8 mouse cellular contexts compared by ENCODE assay signal in the genomic region with DNA sequence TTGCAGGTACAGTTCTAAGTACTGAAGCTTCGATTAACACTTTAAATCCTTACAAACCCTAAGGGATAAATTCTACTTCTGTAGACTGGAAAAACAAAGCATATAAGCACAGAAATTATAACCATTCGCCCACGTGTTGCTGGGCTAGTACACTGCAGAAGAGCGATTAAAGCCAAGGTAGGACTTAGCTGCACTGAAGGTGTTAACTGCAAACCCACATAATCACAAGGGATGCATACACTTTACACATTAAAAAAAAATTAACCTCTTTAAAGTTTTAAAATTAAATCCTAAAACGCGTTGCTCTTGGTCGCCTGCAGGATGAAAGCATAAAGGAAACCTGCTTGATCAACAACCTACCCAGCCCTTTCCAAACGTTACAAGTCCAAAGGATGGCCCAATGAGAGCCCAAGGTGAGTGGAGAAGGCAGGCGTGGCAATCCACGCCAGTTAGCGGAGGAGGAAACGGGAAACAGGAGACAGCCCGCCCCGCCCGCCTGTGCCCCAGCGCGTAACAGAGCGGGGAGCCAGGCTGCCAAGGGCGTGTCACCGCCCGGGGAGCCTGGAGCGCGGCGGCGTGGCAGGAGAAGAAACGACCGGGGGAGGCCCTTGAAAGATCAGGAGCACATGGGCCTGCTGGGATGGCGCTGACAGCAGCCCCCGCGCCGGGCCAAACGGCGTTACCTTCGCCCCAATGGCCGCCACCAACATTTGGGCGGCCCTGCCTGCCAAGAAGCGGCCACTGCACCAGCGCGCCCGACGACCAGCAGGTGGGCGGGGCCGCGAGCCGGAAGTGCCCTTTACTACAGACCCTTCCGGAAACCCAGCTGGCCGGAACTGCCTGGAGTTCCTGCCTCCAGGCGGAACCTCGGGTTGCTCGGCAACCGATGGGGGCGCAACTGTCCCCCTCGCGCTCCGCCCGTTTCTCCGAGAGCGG. TPM values are rescaled to one million over a fixed set of nuclear protein-coding genes. Genes with fewer than 3 reads are reported as not detected.
DNase-seq lines count a peak whose midpoint lies in the region; ATAC-seq and TF ChIP-seq lines count a peak whose summit lies in the region.
"Not testable (repeated sequence)": the region's sequence is repeated elsewhere in the genome, so short reads cannot be mapped to it uniquely, and the experiment has no call there.

A gene (plus strand): TSS at position 498 of the 936 bp plus-strand sequence.

- not testable (repeated sequence) for H3K9me3 ChIP-seq in limb, embryonic 14.5 days (ENCODE audit: control insufficient read depth, low read length); midbrain, embryonic 16.5 days (replicated peaks; ENCODE audit: control insufficient read depth, low read length, poor library complexity, severe bottlenecking)

- not testable (repeated sequence) for TF ChIP-seq CTCF in bone marrow macrophage, adult 2 months (IDR thresholded peaks at IDR 0.05; ENCODE audit: low read depth, low read length); embryonic fibroblast, embryonic 13.5 days (IDR thresholded peaks at IDR 0.05; ENCODE audit: borderline replicate concordance, insufficient read depth, low read length); spleen, adult 2 months (IDR thresholded peaks at IDR 0.05; ENCODE audit: extremely low read depth, insufficient read depth, insufficient read length, insufficient replicate concordance)

- peak within 1 kb of the TSS; percentile 47 for H3K4me2 ChIP-seq in limb, embryonic 14.5 days (replicated peaks; ENCODE audit: low read depth, low read length, severe bottlenecking)
- peak within 1 kb of the TSS; percentile 64 for H3K4me2 ChIP-seq in midbrain, embryonic 16.5 days (ENCODE audit: low read length)

- DNase-seq in 416B (ENCODE audit: low read depth) = peak; percentile 93
- DNase-seq in heart, adult 9 months (ENCODE audit: low spot score in 2 of 2) = peak; percentile 85 to 87
- DNase-seq in kidney, adult 9 months = peak; percentile 90
- DNase-seq in limb, embryonic 14.5 days (ENCODE audit: low spot score) = peak; percentile 92
- DNase-seq in spleen, adult 2 months (ENCODE audit: low read depth in 1 of 2, low spot score in 2 of 2) = peak in 1 of 2 experiments; percentile 70

- H3K4me1 ChIP-seq in bone marrow macrophage, adult 2 months (ENCODE audit: control insufficient read depth, insufficient read depth, low read length) = peaks cover 10% of the 10 kb centered on the region
- H3K4me1 ChIP-seq in embryonic fibroblast, embryonic 13.5 days (ENCODE audit: control insufficient read depth, insufficient read depth, low read length); limb, embryonic 14.5 days (ENCODE audit: control insufficient read depth, insufficient read depth, low read length); midbrain, embryonic 16.5 days (ENCODE audit: control insufficient read depth, insufficient read depth, low read length); spleen, adult 2 months (ENCODE audit: control insufficient read depth, insufficient read depth, insufficient read length): not testable (repeated sequence)

- H3K27ac ChIP-seq in bone marrow macrophage, adult 2 months (ENCODE audit: insufficient read depth, low read depth, low read length) = peak within 1 kb of the TSS; percentile 81
- H3K27ac ChIP-seq in embryonic fibroblast, embryonic 13.5 days (ENCODE audit: insufficient read depth, low read length) = peak within 1 kb of the TSS; percentile 89
- H3K27ac ChIP-seq in limb, embryonic 14.5 days (replicated peaks; ENCODE audit: low read depth, low read length) = peak within 1 kb of the TSS; percentile 79
- peak within 1 kb of the TSS; percentile 90 for H3K27ac ChIP-seq in midbrain, embryonic 16.5 days (ENCODE audit: low read length)
- peak within 1 kb of the TSS; percentile 81 for H3K27ac ChIP-seq in spleen, adult 2 months (ENCODE audit: insufficient read depth, low read length)

- not testable (repeated sequence) for H3K27me3 ChIP-seq in limb, embryonic 14.5 days (ENCODE audit: control insufficient read depth, insufficient read depth, low read length); midbrain, embryonic 16.5 days (ENCODE audit: control insufficient read depth, insufficient read depth, low read depth, low read length); spleen, adult 2 months (ENCODE audit: control insufficient read depth, insufficient read depth, low read length)

- not testable (repeated sequence) for H3K36me3 ChIP-seq in limb, embryonic 14.5 days (ENCODE audit: control insufficient read depth, insufficient read depth, low read length); midbrain, embryonic 16.5 days (ENCODE audit: control insufficient read depth, insufficient read depth, low read length); spleen, adult 2 months (ENCODE audit: control insufficient read depth, insufficient read depth, low read length)

- peak; percentile 98 for ATAC-seq in limb, embryonic 14.5 days (ENCODE audit: low FRiP score, low read depth)
- peak; percentile 98 for ATAC-seq in midbrain, embryonic 16.5 days

- H3K9ac ChIP-seq in limb, embryonic 14.5 days (ENCODE audit: low read depth, low read length, severe bottlenecking) = peak within 1 kb of the TSS; percentile 54
- peak within 1 kb of the TSS; percentile 75 for H3K9ac ChIP-seq in midbrain, embryonic 16.5 days (ENCODE audit: low read depth, low read length)

- H3K4me3 ChIP-seq in bone marrow macrophage, adult 2 months (ENCODE audit: insufficient read depth, low read length) = peak within 1 kb of the TSS; percentile 70
- H3K4me3 ChIP-seq in embryonic fibroblast, embryonic 13.5 days (ENCODE audit: insufficient read depth, low read length) = peak within 1 kb of the TSS; percentile 57
- peak within 1 kb of the TSS; percentile 49 for H3K4me3 ChIP-seq in limb, embryonic 14.5 days (replicated peaks; ENCODE audit: low read length)
- peak within 1 kb of the TSS; percentile 54 for H3K4me3 ChIP-seq in midbrain, embryonic 16.5 days (ENCODE audit: low read depth, low read length)
- H3K4me3 ChIP-seq in spleen, adult 2 months (ENCODE audit: extremely low read depth, insufficient read depth, insufficient read length) = peak within 1 kb of the TSS; percentile 76

- 3% methylated on average over 39 of the region's 58 CpGs for WGBS in limb, embryonic 14.5 days
- WGBS in midbrain, embryonic 16.5 days = 4% methylated on average over 50 of the region's 58 CpGs
- 2% methylated on average over 58 of the region's 58 CpGs for WGBS in spleen, adult 2 months

- not testable (repeated sequence) for TF ChIP-seq POLR2A in bone marrow macrophage, adult 2 months (IDR thresholded peaks at IDR 0.05; ENCODE audit: borderline replicate concordance, low read depth, low read length); spleen, adult 2 months (IDR thresholded peaks at IDR 0.05; ENCODE audit: low read depth, low read length)
- TF ChIP-seq POLR2A in embryonic fibroblast, embryonic 13.5 days (IDR thresholded peaks at IDR 0.05; ENCODE audit: low read depth, low read length) = peak; percentile 61; the same call in 1 of the 2 replicates
- TF ChIP-seq POLR2A in limb, embryonic 14.5 days (IDR thresholded peaks at IDR 0.05; ENCODE audit: borderline replicate concordance, extremely low read depth, insufficient read depth, insufficient read length) = 0 out of 2 replicates have a peak, but pooled peaks have one; percentile 12

RNA-seq across cellular contexts. Expression of the gene that starts here (rescaled TPM):
- 27.9 and 41.5 TPM in 2 replicates for polyA plus RNA-seq in bone marrow macrophage, adult 2 months (2012; ENCODE audit: insufficient read depth, insufficient read length, missing spikeins)
- 41.1 and 43.9 TPM in 2 replicates for polyA plus RNA-seq in embryonic fibroblast, embryonic 13.5 days (2011; ENCODE audit: insufficient read length, low read depth, missing spikeins)
- 31.3 and 40.4 TPM in 2 replicates for polyA plus RNA-seq in limb, embryonic 14.5 days (2012; rRNA removed)
- 56.4 and 59.1 TPM in 2 replicates for polyA plus RNA-seq in limb, embryonic 14.5 days (2014; fragmentation: Nextera tagmentation; extraction: Ambion mirVana)
- 71.9 and 76.0 TPM in 2 replicates for polyA plus RNA-seq in midbrain, embryonic 16.5 days (2015; fragmentation: Nextera tagmentation; extraction: Ambion mirVana)
- 27.1 and 37.2 TPM in 2 replicates for polyA plus RNA-seq in spleen, adult 2 months (2012; rRNA removed)
